Mouse (Mus musculus) cerebellum, postnatal 14 days (tissue): ENCODE measurements at regions not wholly inside any gene's neighbourhood (a gene's known extent, or its start where the extent isn't known, plus 50 kb on each side); places are given as distances from the start of the nearest gene placed in this dataset.
"Not testable (repeated sequence)": the region's sequence is repeated elsewhere in the genome, so short reads cannot be mapped to it uniquely, and the experiment has no call there.

ENCODE experiments used
- DNase-seq, 2 experiments: peaks; one replicate each; pipeline ENCODE4 v3.0.0; 2021; ENCODE audit warnings: mixed read lengths in 2 of 2

GRCm38 (mm10) chr12:47163171-47163570 is 344.4 kb upstream of the Nova1 start:
- no peak for DNase-seq

- peak; percentile 54 to 68 for DNase-seq
These were observed 344.0 kb upstream of the Nova1 start for GRCm38 (mm10) chr12:47162624-47163151.

- DNase-seq: no peak
These were observed 341.9 kb upstream of the Nova1 start for GRCm38 (mm10) chr12:47160626-47161025.

- not testable (repeated sequence) for DNase-seq
These were observed 337.2 kb upstream of the Nova1 start for GRCm38 (mm10) chr12:47155916-47156315.

- no peak for DNase-seq
These were observed 321.9 kb upstream of the Nova1 start for GRCm38 (mm10) chr12:47140677-47141076.

GRCm38 (mm10) chr12:47129821-47130220 is 311.1 kb upstream of the Nova1 start:
- DNase-seq: no peak

- DNase-seq: peak; percentile 25 to 45
These were observed 309.9 kb upstream of the Nova1 start for GRCm38 (mm10) chr12:47128596-47128995.

GRCm38 (mm10) chr12:47121426-47121825 is 302.7 kb upstream of the Nova1 start:
- no peak for DNase-seq

GRCm38 (mm10) chr12:47117504-47117903 is 298.8 kb upstream of the Nova1 start:
- no peak for DNase-seq

GRCm38 (mm10) chr12:47089234-47089633 is 270.5 kb upstream of the Nova1 start:
- no peak for DNase-seq

GRCm38 (mm10) chr12:47074961-47075360 is 256.2 kb upstream of the Nova1 start:
- DNase-seq: no peak

- no peak for DNase-seq
These were observed 233.7 kb upstream of the Nova1 start for GRCm38 (mm10) chr12:47052474-47052873.

- no peak for DNase-seq
These were observed 202.2 kb upstream of the Nova1 start for GRCm38 (mm10) chr12:47020810-47021348.

- no peak for DNase-seq
These were observed 173.6 kb upstream of the Nova1 start for GRCm38 (mm10) chr12:46992343-46992742.

GRCm38 (mm10) chr12:46988972-46989371 is 170.2 kb upstream of the Nova1 start:
- DNase-seq: no peak

GRCm38 (mm10) chr12:46950223-46950779 is 131.6 kb upstream of the Nova1 start:
- no peak for DNase-seq

- DNase-seq: no peak
These were observed 127.0 kb upstream of the Nova1 start for GRCm38 (mm10) chr12:46945707-46946106.

- DNase-seq: no peak
These were observed 112.4 kb upstream of the Nova1 start for GRCm38 (mm10) chr12:46931086-46931485.

- DNase-seq: peak; percentile 25 to 47
These were observed 98.6 kb upstream of the Nova1 start for GRCm38 (mm10) chr12:46917286-46917685.

GRCm38 (mm10) chr12:46878164-46878563 is 59.4 kb upstream of the Nova1 start:
- no peak for DNase-seq

- DNase-seq: peak; percentile 26 to 31
These were observed 51.4 kb upstream of the Nova1 start for GRCm38 (mm10) chr12:46870130-46870529.
